Mouse (Mus musculus): ENCODE data around the gene Tef.

- TF ChIP-seq POLR2A (IDR thresholded peaks at IDR 0.05; ENCODE audit: insufficient read depth, low read depth, low read length) (no peak), CTCF (IDR thresholded peaks at IDR 0.05) (no peak)
These were observed 35.8 kb upstream of the Tef start for GRCm38 (mm10) chr15:81766439-81766838.
